Mouse (Mus musculus) CH12.LX (cell line): ENCODE measurements around the gene Ftsj3. TPM values are rescaled to one million over a fixed set of nuclear protein-coding genes. Genes with fewer than 3 reads are reported as not detected.

ENCODE experiments used
- DNase-seq: peaks from one replicate; pipeline ENCODE4 v3.0.0-alpha.2; 2013; ENCODE audit errors: extremely low read depth
- H3K27ac ChIP-seq: 2 replicates; pipeline ENCODE4 v1.5.1; 2012; ENCODE audit warnings: low read depth, mild to moderate bottlenecking, control low read depth, moderate library complexity; ENCODE audit not compliant: insufficient read depth
- H3K27me3 ChIP-seq: replicated peaks from 2 replicates; pipeline ENCODE3; 2012; ENCODE audit warnings: inconsistent platforms
- H3K36me3 ChIP-seq, 2 experiments: replicated peaks in 1 of 2; 2 replicates each; pipeline versions ENCODE3 to v1.6.1; 2012; ENCODE audit warnings: inconsistent platforms in 1 of 2, low read length in 1 of 2, mild to moderate bottlenecking in 1 of 2, mixed read lengths in 1 of 2, moderate library complexity in 1 of 2; ENCODE audit not compliant: control insufficient read depth in 1 of 2, insufficient read depth in 1 of 2
- H3K4me1 ChIP-seq, 2 experiments: 2 replicates each; pipeline ENCODE4 v1.6.1; 2012; ENCODE audit warnings: inconsistent platforms in 1 of 2, moderate library complexity in 1 of 2; ENCODE audit not compliant: insufficient read depth in 2 of 2, control insufficient read depth in 1 of 2
- H3K4me2 ChIP-seq: 2 replicates; pipeline ENCODE4 v1.6.1; 2012; ENCODE audit warnings: low read depth, mild to moderate bottlenecking, control low read depth; ENCODE audit not compliant: poor library complexity, insufficient read depth, severe bottlenecking
- H3K4me3 ChIP-seq, 3 experiments: fragments of 150-350 bp in 1 of 3; sonication (generic) in 1 of 3; replicated peaks in 1 of 3; 2 replicates each; pipeline versions ENCODE3 to v1.5.1; 2011 to 2012; ENCODE audit warnings: low read depth in 2 of 3, low read length in 2 of 3, mild to moderate bottlenecking in 2 of 3, moderate library complexity in 2 of 3, control low read depth in 1 of 3, improper control_type of control experiment in 1 of 3, inconsistent platforms in 1 of 3, mixed read lengths in 1 of 3; ENCODE audit not compliant: poor library complexity in 1 of 3
- H3K79me2 ChIP-seq: replicated peaks from 2 replicates; pipeline ENCODE4 v1.6.1; 2012; ENCODE audit warnings: mild to moderate bottlenecking, moderate library complexity; ENCODE audit not compliant: control insufficient read depth, poor library complexity, insufficient read depth, severe bottlenecking; ENCODE audit errors: extremely low read depth
- H3K9ac ChIP-seq: 2 replicates; pipeline ENCODE4 v1.6.1; 2012; ENCODE audit warnings: low read depth, mild to moderate bottlenecking, control low read depth, moderate library complexity; ENCODE audit not compliant: insufficient read depth
- H3K9me3 ChIP-seq: replicated peaks from 2 replicates; pipeline ENCODE3; 2012; ENCODE audit warnings: low read length, inconsistent platforms, mixed read lengths
- BHLHE40 ChIP-seq: IDR thresholded peaks from 2 replicates; pipeline ENCODE4 v1.6.1; 2011; ENCODE audit warnings: mild to moderate bottlenecking, low read depth, low read length, improper control_type of control experiment
- CHD2 ChIP-seq: IDR thresholded peaks from 2 replicates; pipeline ENCODE4 v1.6.1; 2011; ENCODE audit warnings: low read length, improper control_type of control experiment
- CTCF ChIP-seq, 2 experiments: IDR thresholded peaks in 1 of 2; conservative IDR thresholded peaks in 1 of 2; 2 replicates each; pipeline ENCODE4 v1.5.1; 2011 to 2012; ENCODE audit warnings: low read depth in 2 of 2, low read length in 2 of 2, improper control_type of control experiment in 1 of 2, inconsistent platforms in 1 of 2, mild to moderate bottlenecking in 1 of 2, moderate library complexity in 1 of 2
- ELF1 ChIP-seq: IDR thresholded peaks from 2 replicates; pipeline ENCODE4 v1.6.1; 2014; ENCODE audit warnings: low read depth, mild to moderate bottlenecking, inconsistent platforms, low read length, improper control_type of control experiment
- EP300 ChIP-seq: IDR thresholded peaks from 2 replicates; pipeline ENCODE4 v1.6.1; 2011; ENCODE audit warnings: low read length, improper control_type of control experiment
- ETS1 ChIP-seq: conservative IDR thresholded peaks from 2 replicates; pipeline ENCODE4 v1.6.1; 2012; ENCODE audit warnings: low read depth, mild to moderate bottlenecking, inconsistent platforms, low read length, improper control_type of control experiment, moderate library complexity
- GABPA ChIP-seq: IDR thresholded peaks from 2 replicates; pipeline ENCODE4 v1.6.1; 2012; ENCODE audit warnings: low read depth, low read length, improper control_type of control experiment, inconsistent platforms; ENCODE audit not compliant: insufficient replicate concordance
- HCFC1 ChIP-seq: IDR thresholded peaks from 2 replicates; pipeline ENCODE4 v1.6.1; 2012; ENCODE audit warnings: low read depth, mild to moderate bottlenecking, inconsistent platforms, low read length, improper control_type of control experiment
- JUN ChIP-seq: IDR thresholded peaks from 2 replicates; pipeline ENCODE4 v1.6.1; 2011; ENCODE audit warnings: low read depth, mild to moderate bottlenecking, low read length, improper control_type of control experiment, moderate library complexity; ENCODE audit not compliant: insufficient read depth
- KAT2A ChIP-seq: IDR thresholded peaks from 2 replicates; pipeline ENCODE4 v1.6.1; 2012; ENCODE audit warnings: low read length, improper control_type of control experiment, inconsistent platforms; ENCODE audit not compliant: insufficient replicate concordance
- MAX ChIP-seq: IDR thresholded peaks from 2 replicates; pipeline ENCODE4 v1.6.1; 2011; ENCODE audit warnings: low read length, improper control_type of control experiment
- MAZ ChIP-seq: IDR thresholded peaks from 2 replicates; pipeline ENCODE4 v1.6.1; 2012; ENCODE audit warnings: low read depth, mild to moderate bottlenecking, inconsistent platforms, low read length, improper control_type of control experiment, moderate library complexity
- MEF2A ChIP-seq: IDR thresholded peaks from 2 replicates; pipeline ENCODE4 v1.6.1; 2014; ENCODE audit warnings: low read depth, mild to moderate bottlenecking, inconsistent platforms, low read length, improper control_type of control experiment, borderline replicate concordance
- MXI1 ChIP-seq: IDR thresholded peaks from 2 replicates; pipeline ENCODE4 v1.6.1; 2011; ENCODE audit warnings: mild to moderate bottlenecking, low read depth, low read length, improper control_type of control experiment
- MYC ChIP-seq: IDR thresholded peaks from 2 replicates; pipeline ENCODE4 v1.6.1; 2011; ENCODE audit warnings: low read depth, mild to moderate bottlenecking, improper control_type of control experiment, low read length
- NRF1 ChIP-seq: IDR thresholded peaks from 2 replicates; pipeline ENCODE4 v1.6.1; 2014; ENCODE audit warnings: low read depth, mild to moderate bottlenecking, inconsistent platforms, low read length, improper control_type of control experiment, moderate library complexity
- PAX5 ChIP-seq: IDR thresholded peaks from 2 replicates; pipeline ENCODE4 v1.6.1; 2012; ENCODE audit warnings: low read length, inconsistent platforms, mixed read lengths
- POLR2A ChIP-seq: IDR thresholded peaks from 2 replicates; pipeline ENCODE4 v1.6.1; 2011; ENCODE audit warnings: low read depth, mild to moderate bottlenecking, improper control_type of control experiment, low read length
- POLR2AphosphoS2 ChIP-seq: IDR thresholded peaks from 2 replicates; pipeline ENCODE4 v1.6.1; 2011; ENCODE audit warnings: low read depth, low read length, improper control_type of control experiment
- RCOR1 ChIP-seq: conservative IDR thresholded peaks from 2 replicates; pipeline ENCODE4 v1.6.1; 2012; ENCODE audit warnings: low read depth, mild to moderate bottlenecking, inconsistent platforms, low read length, improper control_type of control experiment
- SIN3A ChIP-seq: IDR thresholded peaks from 2 replicates; pipeline ENCODE4 v1.6.1; 2012; ENCODE audit warnings: low read length, improper control_type of control experiment, inconsistent platforms
- SMC3 ChIP-seq: IDR thresholded peaks from 2 replicates; pipeline ENCODE4 v1.6.1; 2011; ENCODE audit warnings: low read depth, low read length, improper control_type of control experiment
- TBP ChIP-seq: conservative IDR thresholded peaks from 2 replicates; pipeline ENCODE4 v1.6.1; 2011; ENCODE audit warnings: low read depth, low read length, improper control_type of control experiment
- TCF12 ChIP-seq: IDR thresholded peaks from 2 replicates; pipeline ENCODE4 v1.6.1; 2014; ENCODE audit warnings: low read depth, mild to moderate bottlenecking, inconsistent platforms, low read length, improper control_type of control experiment
- USF1 ChIP-seq: IDR thresholded peaks from 2 replicates; pipeline ENCODE4 v1.6.1; 2014; ENCODE audit warnings: low read depth, mild to moderate bottlenecking, inconsistent platforms, low read length, improper control_type of control experiment
- ZKSCAN1 ChIP-seq: IDR thresholded peaks from 2 replicates; pipeline ENCODE4 v1.6.1; 2012; ENCODE audit warnings: low read depth, inconsistent platforms, low read length, improper control_type of control experiment, borderline replicate concordance
- ZMIZ1 ChIP-seq: IDR thresholded peaks from 2 replicates; pipeline ENCODE4 v1.6.1; 2012; ENCODE audit warnings: low read depth, mild to moderate bottlenecking, inconsistent platforms, low read length, improper control_type of control experiment
- ZNF384 ChIP-seq: IDR thresholded peaks from 2 replicates; pipeline ENCODE4 v1.6.1; 2012; ENCODE audit warnings: low read depth, low read length, improper control_type of control experiment, inconsistent platforms
- dilution Hi-C: fragments of 300-500 bp; cut with MboI; formaldehyde crosslinking; loops from 2 replicates; pipeline ENCODE4 v1.14.3; 2020; ENCODE audit warnings: low sequenced_read_pairs; ENCODE audit not compliant: extremely low pct_unique_long_range_greater_than_20kb, extremely low pct_ligation_motif_present
- in situ Hi-C: fragments of 300-500 bp; cut with MboI; formaldehyde crosslinking; loops from 3 replicates; pipeline ENCODE4 v1.14.3; 2019; ENCODE audit warnings: low sequenced_read_pairs, low pct_ligation_motif_present, low pct_unique_long_range_greater_than_20kb, mixed read lengths
- polyA plus RNA-seq: library from polyadenylated mRNA; unstranded; fragments of >175 nt; gene quantifications from 2 replicates; pipeline ENCODE4 v1.2.1, GENCODE M21; 2012; ENCODE audit warnings: low read depth; ENCODE audit not compliant: insufficient read length
- total RNA-seq, 2 experiments: library from RNA; depleted of rRNA; stranded (reverse); fragments of 300-350 nt in 1 of 2; fragments of >200 nt in 1 of 2; gene quantifications; 2 replicates each; pipeline ENCODE4 v1.2.3; 2012 to 2014

Ftsj3 gene
- total and polyA plus RNA-seq, 3 experiments: 178 to 298 (median 215) TPM

DNA sequence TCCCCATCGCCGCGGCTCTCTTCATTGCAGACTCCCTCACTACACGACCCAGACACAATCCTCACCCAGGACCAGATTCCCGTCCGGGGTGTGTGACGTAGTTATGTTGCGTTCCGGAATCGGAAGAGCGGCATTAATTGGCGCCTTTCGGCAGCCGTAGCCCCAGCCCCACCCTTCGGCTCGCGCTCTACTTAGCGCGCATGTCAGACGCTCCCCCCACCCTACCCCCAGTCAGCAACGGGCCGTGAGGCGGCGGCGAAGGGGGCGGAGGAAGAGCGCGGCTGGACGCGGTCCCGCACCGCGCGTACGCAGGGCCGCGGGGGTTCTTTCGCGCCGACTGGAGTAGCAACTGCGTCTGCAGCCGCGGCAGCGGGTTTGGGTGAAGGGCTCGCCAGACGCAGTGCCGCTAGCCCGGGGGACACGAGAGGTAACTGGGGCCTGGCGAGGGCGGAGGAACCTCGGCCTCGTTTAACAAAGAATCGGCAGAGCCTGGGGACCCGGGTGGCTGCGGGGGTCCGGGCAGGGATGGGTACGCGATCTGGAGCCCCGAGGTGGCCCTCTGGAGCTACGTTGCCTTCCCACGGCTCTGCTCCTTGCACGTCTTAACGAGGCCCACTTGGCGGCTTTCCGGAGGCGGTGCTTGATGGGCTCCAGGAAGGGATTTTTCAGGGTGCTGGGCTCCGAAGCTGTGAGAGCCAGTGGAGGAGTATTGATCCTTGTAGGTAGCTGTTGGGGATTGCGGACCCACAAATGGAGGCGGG lies 39.0 kb downstream of the Ftsj3 start, which contains the start of gene Ddx42 (continued):
- no peak for TF ChIP-seq GABPA
- TF ChIP-seq SIN3A: peak; percentile 94; the same call in 1 of the 2 replicates
- no peak for TF ChIP-seq CTCF (conservative IDR thresholded peaks at IDR 0.05 in 1 of 2, IDR thresholded peaks at IDR 0.05 in 1 of 2; ENCODE audit: low read depth in 2 of 2, low read length in 2 of 2)
- peak; percentile 90; the same call in 1 of the 2 replicates for TF ChIP-seq POLR2AphosphoS2
- TF ChIP-seq MAX: no peak; the same call in 1 of the 2 replicates
- no peak for TF ChIP-seq USF1
- TF ChIP-seq KAT2A: peak; percentile 79; the same call in 1 of the 2 replicates
- peak; percentile 69 for TF ChIP-seq MEF2A

DNA sequence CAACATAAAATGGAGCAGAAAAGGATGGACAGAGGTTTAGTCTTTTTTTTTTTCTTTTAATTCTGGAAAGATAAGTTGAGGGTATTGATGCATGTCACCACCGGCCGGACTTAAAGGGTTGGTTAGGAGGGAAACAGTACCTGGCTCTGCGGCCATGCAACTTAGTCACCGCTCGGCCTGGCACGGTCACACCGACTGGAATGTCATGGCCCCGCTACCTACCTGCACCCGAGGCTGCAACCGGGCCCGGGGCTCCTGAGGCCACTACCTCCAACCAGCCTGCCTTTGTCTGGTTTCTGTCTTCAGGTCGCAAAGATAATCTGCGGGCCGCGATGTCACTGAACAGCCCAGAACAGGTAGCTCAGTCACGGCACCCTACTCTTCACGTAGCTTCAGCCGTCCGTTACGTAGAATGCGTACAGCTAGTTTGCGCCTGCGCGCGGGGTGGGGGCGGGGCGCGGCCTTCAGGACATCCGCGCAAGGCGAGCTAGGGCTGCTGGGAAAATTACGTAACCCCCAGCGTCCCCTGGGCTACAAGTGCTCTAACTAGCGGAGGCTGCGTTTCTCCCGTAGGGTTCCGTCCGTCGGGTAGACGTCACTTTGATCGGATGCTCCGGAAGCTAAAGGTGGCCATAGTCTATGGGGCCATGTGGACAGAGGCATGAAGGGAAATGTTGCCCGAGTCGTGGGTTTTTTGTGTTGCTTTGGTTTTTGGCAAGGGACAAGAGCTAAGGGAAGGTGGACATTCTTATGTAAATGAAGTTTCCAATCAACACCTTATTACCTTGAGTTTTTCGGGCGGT lies 39.8 kb downstream of the Ftsj3 start, which contains the start of gene Ccdc47:
Gene Ccdc47, minus strand, starts transcription at position 418 of the 803 bp plus-strand sequence.
- in situ Hi-C loops (no loop called here), dilution Hi-C loops (no loop called here)
- peak within 1 kb of the TSS; percentile 93 to 97 (median 93) for H3K4me3 ChIP-seq
- peak; percentile 100 for DNase-seq
- peaks cover 81% of the 10 kb centered on the region for H3K79me2 ChIP-seq
- no peaks in the 10 kb centered on the region for H3K27me3 ChIP-seq
- peak within 1 kb of the TSS; percentile 81 for H3K27ac ChIP-seq
- H3K36me3 ChIP-seq: peaks cover 19 to 51% of the 10 kb centered on the region in 2 experiments
- H3K4me2 ChIP-seq: peak within 1 kb of the TSS; percentile 94
- TF ChIP-seq TBP (peak; percentile 89), PAX5 (no peak), POLR2A (peak; percentile 73), JUN (peak; percentile 36; the same call in 1 of the 2 replicates), MAX (peak; percentile 98), MAZ (no peak), ETS1 (peak; percentile 50), ZNF384 (no peak), TCF12 (peak; percentile 11; the same call in 1 of the 2 replicates), GABPA (no peak; the same call in 1 of the 2 replicates), SIN3A (no peak), MYC (peak; percentile 100), BHLHE40 (no peak), CTCF (conservative IDR thresholded peaks at IDR 0.05 in 1 of 2, IDR thresholded peaks at IDR 0.05 in 1 of 2; ENCODE audit: low read depth in 2 of 2, low read length in 2 of 2) (no peak), ZKSCAN1 (no peak), ZMIZ1 (no peak), MXI1 (peak; percentile 93; the same call in 1 of the 2 replicates), EP300 (no peak), POLR2AphosphoS2 (peak; percentile 90; the same call in 1 of the 2 replicates), NRF1 (peak; percentile 94), CHD2 (peak; percentile 89), SMC3 (no peak), RCOR1 (no peak), ELF1 (no peak), KAT2A (peak; percentile 67; the same call in 1 of the 2 replicates), HCFC1 (peak; percentile 86)
- TF ChIP-seq, all 38 proteins: peak for 13
- Histone ChIP-seq H3K9me3 (no peaks in the 10 kb centered on the region), H3K9ac (peak within 1 kb of the TSS; percentile 95), H3K4me1 (peaks cover 8 to 59% of the 10 kb centered on the region in 2 experiments)
